22 mouse cellular contexts compared by ENCODE assay signal in genomic region chr4:135792821-135793220, GRCm38 (mm10). TPM values are rescaled to one million over a fixed set of nuclear protein-coding genes. Genes with fewer than 3 reads are reported as not detected.
DNase-seq lines count a peak whose midpoint lies in the region; TF ChIP-seq lines count a peak whose summit lies in the region.
"Had no signal": no experiment of that assay in that cellular context is flagged by ENCODE, and none has a peak within 500 bp of the region (broad histone marks: within the 10 kb centered on the region; RNA-seq: fewer than 3 reads in every experiment).

No protein-coding gene starts in this region.

- WGBS in cerebellum, adult 2 months, result 59% methylated on average over 5 of the region's 5 CpGs

- no peaks in the 10 kb centered on the region for H3K27me3 ChIP-seq in cerebellum, adult 2 months (ENCODE audit: control insufficient read depth, insufficient read depth, low read length)
- H3K27me3 ChIP-seq: embryonic facial prominence, embryonic 12.5 days; embryonic facial prominence, embryonic 15.5 days; hindbrain, embryonic 12.5 days; hindbrain, embryonic 15.5 days; Patski had no signal

- no peak overlapping the region for H3K4me3 ChIP-seq in cerebellum, adult 2 months (replicated peaks; ENCODE audit: insufficient read depth, low read depth, low read length)
- H3K4me3 ChIP-seq: embryonic facial prominence, embryonic 12.5 days; embryonic facial prominence, embryonic 15.5 days; gastrocnemius, adult 2 months; hindbrain, embryonic 12.5 days; hindbrain, embryonic 15.5 days had no signal

- no peaks in the 10 kb centered on the region for H3K4me1 ChIP-seq in cerebellum, adult 2 months (ENCODE audit: control insufficient read depth, insufficient read depth, low read length)
- H3K4me1 ChIP-seq: embryonic facial prominence, embryonic 12.5 days; hindbrain, embryonic 15.5 days had no signal

- no peak for TF ChIP-seq POLR2A in cerebellum, adult 2 months (IDR thresholded peaks at IDR 0.05; ENCODE audit: borderline replicate concordance, insufficient read depth, low read length)

- TF ChIP-seq CTCF in cerebellum, adult 2 months (IDR thresholded peaks at IDR 0.05; ENCODE audit: borderline replicate concordance, insufficient read depth, low read depth, low read length), result no peak

- DNase-seq in cerebellum, adult 2 months, result peak; percentile 25 to 54
- no peak for DNase-seq in cerebellum, adult 8-10 months
- peak; percentile 73 to 80 for DNase-seq in cerebellum, postnatal 10 days
- no peak for DNase-seq in cerebellum, postnatal 4 days (ENCODE audit: low spot score in 2 of 2)
- DNase-seq in lung, postnatal 36 days, result peak; percentile 21
- DNase-seq in lung, postnatal 10 days, result no peak
- DNase-seq in thymus, adult 18-20 months, result no peak
- DNase-seq: adrenal gland, postnatal 10 days; adrenal gland, postnatal 36 days; B cell, adult 2 months; forebrain, postnatal 0 days; gastrocnemius, adult 2 months; gastrocnemius, postnatal 14 days; heart, adult 11 months had no signal

- no peak overlapping the region for H3K27ac ChIP-seq in cerebellum, adult 2 months (ENCODE audit: insufficient read depth, low read length)
- H3K27ac ChIP-seq: embryonic facial prominence, embryonic 12.5 days; embryonic facial prominence, embryonic 15.5 days; gastrocnemius, adult 2 months; hindbrain, embryonic 12.5 days; hindbrain, embryonic 15.5 days had no signal

RNA-seq across cellular contexts. Expression of gene Myom3, which starts 33.3 kb away (rescaled TPM):
- polyA plus RNA-seq in cerebellum, adult 2 months (2012; rRNA removed), result 0.17 and 0.26 TPM in 2 replicates
- polyA plus RNA-seq: forebrain, embryonic 11.5 days; G1E; heart, embryonic 11.5 days had no signal

Comparison
In these comparisons a context has a peak if more than half of its experiments do, and no peak if none do; other contexts are left out.
1. DNase-seq: peak in cerebellum, adult 2 months (2 of 2), cerebellum, postnatal 10 days (2 of 2) and lung, postnatal 36 days (single experiment); none in cerebellum, adult 8-10 months (single experiment), cerebellum, postnatal 4 days (0 of 2), lung, postnatal 10 days (single experiment) and thymus, adult 18-20 months (0 of 2).